Mouse (Mus musculus) lung, embryonic 15.5 days (tissue): ENCODE data around the gene Ccdc154. TPM values are rescaled to one million over a fixed set of nuclear protein-coding genes. Genes with fewer than 3 reads are reported as not detected.

ENCODE experiments used
- ATAC-seq: fragments of 200-750 bp; cut with Nextera tagmentation; 2 replicates; pipeline ENCODE4 v1.8.0; 2017; ENCODE audit warnings: moderate number of reproducible peaks, borderline replicate concordance; ENCODE audit not compliant: low FRiP score, low TSS enrichment; ENCODE audit errors: extremely low read depth
- H3K27ac ChIP-seq: fragments of 300-500 bp; sonication (generic); 2 replicates; pipeline ENCODE4 v1.5.1; 2015; ENCODE audit warnings: moderate library complexity, mild to moderate bottlenecking, inconsistent platforms
- H3K27me3 ChIP-seq: fragments of 300-500 bp; sonication (generic); 2 replicates; pipeline ENCODE4 v1.6.1; 2015; ENCODE audit warnings: inconsistent platforms
- H3K36me3 ChIP-seq: fragments of 300-500 bp; sonication (generic); 2 replicates; pipeline ENCODE4 v1.6.1; 2015; ENCODE audit warnings: inconsistent platforms
- H3K4me1 ChIP-seq: fragments of 300-500 bp; sonication (generic); 2 replicates; pipeline ENCODE4 v1.6.1; 2015; ENCODE audit warnings: inconsistent platforms
- H3K4me2 ChIP-seq: fragments of 300-500 bp; sonication (generic); 2 replicates; pipeline ENCODE4 v1.6.1; 2015; ENCODE audit warnings: inconsistent platforms, mild to moderate bottlenecking, moderate library complexity
- H3K4me3 ChIP-seq: fragments of 300-500 bp; sonication (generic); 2 replicates; pipeline ENCODE4 v1.5.1; 2015; ENCODE audit warnings: mild to moderate bottlenecking, inconsistent platforms
- H3K9ac ChIP-seq: fragments of 300-500 bp; sonication (generic); 2 replicates; pipeline ENCODE4 v1.6.1; 2015; ENCODE audit warnings: inconsistent platforms
- H3K9me3 ChIP-seq: fragments of 300-500 bp; sonication (generic); 2 replicates; pipeline ENCODE4 v1.6.1; 2016; ENCODE audit warnings: inconsistent platforms
- WGBS: fragments of 180-500 bp; shearing (Covaris S2); methylation state at CpG from one replicate; pipeline ENCODE4 v1.1.7; 2015; 5-methylcytosine and 5-hydroxymethylcytosine counted together
- polyA plus RNA-seq: library from polyadenylated mRNA; unstranded; fragments of >200 nt; fragmentation: Nextera tagmentation; extraction: Ambion mirVana; gene quantifications from 2 replicates; pipeline ENCODE4 v1.2.1, GENCODE M21; 2015

Ccdc154 gene
- polyA plus RNA-seq, 1 experiment from 2014 or later = 0.44 TPM

DNA sequence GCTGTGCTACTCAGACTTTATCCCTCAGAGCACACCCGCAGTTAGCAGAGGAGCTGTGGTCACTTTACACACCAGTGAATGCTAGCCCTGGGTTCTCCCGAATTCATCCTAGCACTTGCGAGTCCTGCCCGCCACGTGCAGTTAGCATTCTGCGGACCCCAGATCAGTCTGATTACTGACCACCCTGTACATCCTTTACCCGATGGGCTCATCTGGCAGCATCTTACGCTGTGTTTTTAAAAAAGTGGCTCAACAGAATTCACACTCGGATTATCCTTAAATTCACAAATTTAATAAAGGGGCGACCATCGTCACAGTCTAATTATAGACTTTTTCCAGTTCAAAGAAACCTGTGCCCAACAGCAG lies 25.5 kb downstream of the Ccdc154 start:
- Histone ChIP-seq H3K9ac (peak overlapping the region; percentile 88), H3K36me3 (peaks cover 9% of the 10 kb centered on the region; the same call in 1 of the 2 replicates), H3K27ac (peak overlapping the region; percentile 83), H3K4me2 (peak overlapping the region; percentile 84), H3K4me3 (peak overlapping the region; percentile 95), H3K4me1 (peaks cover 32% of the 10 kb centered on the region), H3K9me3 (no peaks in the 10 kb centered on the region), H3K27me3 (no peaks in the 10 kb centered on the region)
- WGBS = 4% methylated on average over 11 of the region's 11 CpGs
- ATAC-seq = no peak

DNA sequence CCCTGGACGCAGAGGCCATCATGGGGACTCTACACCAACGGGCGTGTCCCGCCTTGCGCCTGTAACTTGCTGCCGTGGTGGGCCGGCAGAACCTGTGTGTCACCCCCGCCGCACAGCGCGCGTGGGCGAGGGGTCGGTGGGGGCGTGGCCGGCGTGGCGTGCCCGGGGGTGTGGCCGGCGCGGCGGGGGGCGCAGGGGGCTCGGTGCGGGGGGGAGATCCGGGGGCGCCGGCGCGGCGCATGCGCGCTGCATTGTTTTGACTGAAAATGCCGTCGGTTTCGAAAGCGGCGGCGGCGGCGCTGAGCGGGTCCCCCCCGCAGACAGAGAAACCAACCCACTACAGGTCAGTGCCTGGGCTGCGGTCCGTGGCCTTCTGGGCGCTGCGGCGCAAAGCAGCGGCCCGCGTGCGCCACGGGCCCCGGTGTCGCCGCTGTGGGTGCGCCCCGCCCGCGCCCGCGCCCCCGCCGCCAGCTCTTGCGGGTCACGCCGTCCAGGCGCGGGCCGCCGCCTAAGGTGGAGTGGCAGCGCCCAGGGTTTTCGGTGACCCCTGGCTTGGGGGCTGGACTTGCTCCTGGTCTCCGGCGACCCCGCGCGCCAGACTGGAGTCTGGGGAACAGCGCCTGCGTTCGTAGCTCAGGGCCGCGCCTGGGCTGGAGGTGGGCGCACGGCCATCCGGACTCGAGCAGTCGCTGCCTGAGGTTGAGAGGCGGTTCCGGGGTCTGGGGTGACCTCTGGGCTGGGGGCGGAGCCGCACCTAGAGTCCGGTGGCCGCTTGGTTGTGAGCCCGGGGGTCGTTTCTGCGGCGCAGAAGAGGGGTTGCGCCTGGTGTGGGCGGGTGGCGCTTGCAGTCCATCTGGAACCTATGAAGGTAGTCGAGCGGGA lies 26.1 kb downstream of the Ccdc154 start, which contains the start of gene Unkl:
TSS of gene Unkl (plus strand) at position 248 of the 882 bp plus-strand sequence.
- Histone ChIP-seq H3K4me1 (peaks cover 30% of the 10 kb centered on the region), H3K27ac (peak within 1 kb of the TSS; percentile 83), H3K4me2 (peak within 1 kb of the TSS; percentile 84), H3K9ac (peak within 1 kb of the TSS; percentile 88), H3K4me3 (peak within 1 kb of the TSS; percentile 95), H3K27me3 (no peaks in the 10 kb centered on the region), H3K9me3 (no peaks in the 10 kb centered on the region), H3K36me3 (peaks cover 9% of the 10 kb centered on the region; the same call in 1 of the 2 replicates)
- ATAC-seq = peak; percentile 44
- under 1% methylated on average over 94 of the region's 104 CpGs for WGBS

DNA sequence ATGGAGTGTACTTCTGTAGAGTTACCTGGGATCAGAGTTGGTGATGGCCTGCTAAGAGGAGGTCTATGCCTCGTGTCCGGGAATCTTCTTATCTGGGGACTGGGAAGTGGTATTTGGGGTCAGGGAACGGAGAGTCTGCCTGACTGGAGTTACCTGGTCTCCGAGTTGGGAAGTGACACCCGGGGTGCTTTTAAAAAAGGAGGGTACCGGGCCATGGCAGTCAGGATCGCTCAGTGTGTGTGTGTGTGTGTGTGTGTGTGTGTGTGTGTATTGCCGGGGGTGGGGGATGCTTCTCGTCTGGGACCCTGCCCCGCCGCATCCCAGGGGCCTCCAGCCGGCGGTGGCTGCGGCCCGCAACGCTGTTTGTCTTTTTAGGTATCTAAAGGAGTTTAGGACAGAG lies 26.8 kb downstream of the Ccdc154 start:
- Histone ChIP-seq H3K27me3 (no peaks in the 10 kb centered on the region), H3K36me3 (peaks cover 12% of the 10 kb centered on the region; the same call in 1 of the 2 replicates), H3K9ac (peak overlapping the region; percentile 88), H3K27ac (no peak overlapping the region), H3K4me2 (peak overlapping the region; percentile 84), H3K9me3 (no peaks in the 10 kb centered on the region), H3K4me1 (peaks cover 25% of the 10 kb centered on the region), H3K4me3 (peak overlapping the region; percentile 95)
- 4% methylated on average over 16 of the region's 16 CpGs for WGBS
- no peak for ATAC-seq

DNA sequence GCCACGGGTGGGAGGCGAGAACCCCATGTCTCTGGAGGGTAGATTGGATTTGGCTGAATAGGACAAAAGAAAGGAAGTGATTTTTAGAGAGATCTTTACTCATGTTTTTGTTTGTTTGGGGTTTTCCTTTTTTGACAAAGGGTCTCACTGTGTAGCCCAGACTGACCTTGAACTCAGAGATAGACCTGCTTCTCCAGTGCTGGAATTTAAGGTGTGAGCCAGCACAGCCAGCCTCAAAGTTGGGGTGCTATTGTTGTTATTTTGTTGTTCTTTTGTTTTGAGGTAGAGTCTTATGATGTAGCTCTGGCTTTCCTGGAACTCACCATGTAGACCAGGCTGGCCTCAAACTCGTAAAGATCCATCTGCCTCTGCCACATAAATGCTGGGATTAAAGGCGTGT lies 40.1 kb downstream of the Ccdc154 start:
- no peak overlapping the region for H3K27ac ChIP-seq
- H3K9me3 ChIP-seq = no peaks in the 10 kb centered on the region
- no peak overlapping the region for H3K4me2 ChIP-seq
- H3K27me3 ChIP-seq = no peaks in the 10 kb centered on the region
- ATAC-seq = no peak
- WGBS = 92% methylated on average over 4 of the region's 4 CpGs
- no peaks in the 10 kb centered on the region for H3K4me1 ChIP-seq
- H3K36me3 ChIP-seq = peaks cover 60% of the 10 kb centered on the region
- H3K9ac ChIP-seq = no peak overlapping the region
- H3K4me3 ChIP-seq = no peak overlapping the region

DNA sequence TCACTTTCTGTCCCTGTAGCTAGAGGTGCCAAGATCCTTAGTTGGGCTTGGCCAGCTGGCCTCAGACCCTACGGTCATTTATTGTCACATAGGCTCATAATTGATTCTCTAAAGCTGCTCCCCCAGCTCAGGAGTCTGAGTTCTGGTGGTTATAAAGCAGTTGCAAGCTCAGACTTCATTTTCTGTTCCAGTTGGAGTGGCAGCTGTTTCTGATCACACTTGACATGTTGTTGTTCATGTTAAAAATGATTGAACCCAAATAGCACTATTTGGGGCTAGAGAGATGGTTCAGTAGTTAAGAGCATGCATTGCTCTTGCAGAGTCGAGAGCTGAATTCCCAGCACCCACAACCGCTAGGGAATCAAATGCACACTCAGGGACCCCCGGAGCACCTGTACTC lies 47.7 kb downstream of the Ccdc154 start:
- WGBS = 90% methylated on average over 4 of the region's 4 CpGs
- no peak overlapping the region for H3K27ac ChIP-seq
- ATAC-seq = no peak

DNA sequence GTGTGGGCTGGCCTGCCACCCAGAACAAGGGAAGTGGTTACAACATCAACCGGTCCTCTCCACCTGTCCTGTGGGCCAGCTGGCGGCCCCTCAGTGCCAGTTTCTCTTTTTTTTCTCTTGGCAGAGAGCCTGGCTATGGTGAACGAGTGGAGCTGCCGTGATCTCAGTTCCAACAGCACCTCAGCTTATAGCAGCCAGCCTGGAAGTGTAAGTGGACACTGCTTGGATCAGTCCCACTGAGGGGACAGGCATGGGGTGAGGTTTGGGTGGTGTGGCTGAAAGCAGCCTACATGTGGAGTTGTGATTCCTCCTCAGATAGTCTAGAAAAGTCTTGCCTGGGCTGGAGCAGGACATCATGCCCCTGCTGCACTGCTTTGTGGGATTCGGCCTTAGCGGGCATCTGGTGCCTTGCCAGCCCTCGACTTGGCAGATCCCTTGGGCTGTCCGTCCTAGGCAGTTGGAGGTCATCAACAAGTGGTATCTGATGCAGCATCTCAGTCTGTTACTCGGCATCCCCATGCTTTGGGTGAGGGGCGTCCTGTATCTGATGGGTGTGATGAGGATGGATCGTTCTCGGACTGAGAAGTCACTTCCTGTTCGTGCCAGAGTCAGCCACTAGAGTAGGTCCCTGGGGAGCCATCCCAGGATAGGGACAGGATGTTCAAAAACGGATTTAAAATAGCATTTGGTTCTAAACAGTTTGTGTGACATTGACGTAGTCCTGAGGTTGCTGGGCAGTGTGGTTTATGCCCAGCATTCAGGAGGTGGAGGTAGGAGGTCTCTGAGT lies 48.6 kb downstream of the Ccdc154 start:
- 77% methylated on average over 15 of the region's 15 CpGs for WGBS
- Histone ChIP-seq H3K4me1 (no peaks in the 10 kb centered on the region), H3K36me3 (peaks cover 85% of the 10 kb centered on the region), H3K4me3 (no peak overlapping the region), H3K9me3 (no peaks in the 10 kb centered on the region), H3K27ac (no peak overlapping the region), H3K9ac (no peak overlapping the region), H3K27me3 (no peaks in the 10 kb centered on the region), H3K4me2 (no peak overlapping the region)
- no peak for ATAC-seq

More for the DNA sequence above, 47.7 kb downstream of the Ccdc154 start:
- Histone ChIP-seq H3K9me3 (no peaks in the 10 kb centered on the region), H3K4me3 (no peak overlapping the region), H3K4me2 (no peak overlapping the region), H3K4me1 (no peaks in the 10 kb centered on the region), H3K36me3 (peaks cover 85% of the 10 kb centered on the region), H3K27me3 (no peaks in the 10 kb centered on the region), H3K9ac (no peak overlapping the region)

DNA sequence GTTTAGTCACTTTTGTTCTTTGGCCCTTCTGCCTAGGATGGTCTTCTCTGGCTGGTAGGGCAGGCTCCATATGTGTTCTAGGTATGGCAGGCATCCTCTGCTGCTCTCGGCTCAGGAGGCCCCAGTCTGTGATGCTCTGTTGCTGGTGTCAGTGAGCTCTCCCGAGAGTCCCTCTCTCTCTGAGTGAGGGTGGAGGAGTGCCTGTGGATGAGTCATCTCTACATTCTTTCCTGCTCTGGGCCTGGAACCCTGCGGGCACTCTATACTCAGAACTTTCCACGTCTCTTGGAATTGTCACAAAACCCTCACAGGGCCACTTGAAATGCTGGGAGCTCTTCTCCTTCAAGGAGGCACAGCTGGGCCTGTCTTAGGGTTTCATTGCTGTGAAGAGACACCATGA lies 49.4 kb downstream of the Ccdc154 start:
- Histone ChIP-seq H3K9ac (no peak overlapping the region), H3K4me2 (no peak overlapping the region), H3K4me3 (no peak overlapping the region), H3K36me3 (peaks cover 87% of the 10 kb centered on the region), H3K27me3 (no peaks in the 10 kb centered on the region), H3K9me3 (no peaks in the 10 kb centered on the region), H3K27ac (no peak overlapping the region), H3K4me1 (no peaks in the 10 kb centered on the region)
- no peak for ATAC-seq
- 77% methylated on average over 4 of the region's 4 CpGs for WGBS

DNA sequence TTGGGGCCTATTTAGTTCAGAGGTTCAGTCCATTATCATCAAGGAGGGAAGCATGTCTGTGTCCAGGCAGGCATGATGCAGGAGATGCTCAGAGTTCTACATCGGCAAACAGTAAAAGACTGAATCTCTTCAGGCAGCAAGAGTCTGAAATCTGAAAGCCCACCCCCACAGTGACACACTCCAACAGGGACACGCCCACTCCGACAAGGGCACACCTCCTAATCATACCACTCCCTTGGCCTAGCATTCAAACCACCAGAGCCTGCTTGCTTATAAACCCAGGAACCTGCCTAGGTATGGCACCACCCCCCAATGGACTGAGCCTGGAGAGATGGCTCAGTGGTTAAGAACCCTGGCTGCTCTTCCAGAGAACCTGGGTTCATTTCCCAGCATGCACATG lies 53.2 kb downstream of the Ccdc154 start:
- H3K4me2 ChIP-seq = no peak overlapping the region
- H3K9ac ChIP-seq = no peak overlapping the region
- H3K4me3 ChIP-seq = no peak overlapping the region
- no peak overlapping the region for H3K27ac ChIP-seq
- no peaks in the 10 kb centered on the region for H3K9me3 ChIP-seq
- ATAC-seq = no peak
- H3K36me3 ChIP-seq = peaks cover 73% of the 10 kb centered on the region
- H3K4me1 ChIP-seq = no peaks in the 10 kb centered on the region
- H3K27me3 ChIP-seq = no peaks in the 10 kb centered on the region
- 79% methylated on average over 3 of the region's 3 CpGs for WGBS

DNA sequence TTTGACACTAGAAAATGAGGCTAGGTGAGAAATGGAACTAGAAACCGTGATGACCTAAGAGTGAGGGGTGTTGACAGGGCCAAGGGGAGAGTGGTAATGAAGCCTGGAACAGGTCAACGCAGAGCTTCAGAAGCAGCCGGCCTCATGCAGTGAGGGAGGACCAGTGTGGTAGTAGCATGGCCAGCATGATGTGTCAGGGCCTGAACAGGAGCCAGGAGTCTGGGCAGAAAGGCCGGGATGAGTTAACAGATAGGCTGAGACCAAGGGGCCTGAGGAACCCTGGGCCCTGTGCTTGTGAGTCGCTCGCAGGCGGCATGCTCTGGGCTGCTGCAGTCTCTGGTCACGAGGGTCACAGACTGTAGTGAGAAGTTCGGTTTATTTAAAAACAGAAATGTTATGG lies 56.7 kb downstream of the Ccdc154 start:
- Histone ChIP-seq H3K9ac (no peak overlapping the region), H3K36me3 (peaks cover 46% of the 10 kb centered on the region), H3K27me3 (no peaks in the 10 kb centered on the region), H3K4me3 (no peak overlapping the region), H3K4me2 (no peak overlapping the region), H3K4me1 (no peaks in the 10 kb centered on the region; the same call in 1 of the 2 replicates), H3K27ac (no peak overlapping the region), H3K9me3 (no peaks in the 10 kb centered on the region)
- WGBS = 90% methylated on average over 9 of the region's 9 CpGs
- no peak for ATAC-seq

DNA sequence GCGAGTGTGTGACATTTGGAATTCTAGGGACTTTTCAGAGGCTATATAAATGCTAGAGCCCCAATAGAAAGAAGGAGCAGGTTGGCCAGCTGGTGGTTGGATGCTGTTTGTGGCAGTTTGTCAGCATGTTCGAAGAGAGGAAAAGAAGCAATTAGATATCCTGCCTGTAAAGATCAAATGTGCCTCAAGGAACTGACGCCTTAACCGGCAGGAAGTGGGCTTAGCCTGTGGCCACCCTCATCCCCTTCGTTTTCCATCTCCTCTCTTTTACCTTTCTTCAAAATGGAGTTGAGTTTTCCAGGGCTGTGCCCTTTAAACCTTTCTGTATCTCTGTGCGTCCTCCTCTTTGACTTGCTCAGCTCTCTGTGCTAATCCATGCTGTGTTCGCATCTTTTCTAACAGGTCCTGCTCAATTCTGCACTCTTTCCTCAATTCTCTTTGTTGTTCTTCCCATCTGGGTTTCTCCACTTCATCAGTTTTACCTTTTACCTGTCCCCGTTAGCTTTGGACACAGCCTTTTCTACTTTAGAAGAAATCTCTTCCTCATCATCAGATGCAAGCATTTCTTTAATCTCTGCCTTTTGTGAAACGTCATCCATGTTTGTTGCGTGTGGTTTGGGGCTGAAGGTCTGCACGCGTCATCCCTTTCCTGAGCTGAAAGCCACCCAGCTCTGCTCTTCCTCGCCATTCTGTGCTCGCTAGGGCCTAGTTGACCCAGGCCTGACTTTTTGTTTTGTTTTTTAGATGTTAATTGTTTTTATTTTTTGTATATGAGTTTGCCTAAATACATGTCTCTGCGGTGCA lies 57.4 kb downstream of the Ccdc154 start:
- no peaks in the 10 kb centered on the region; the same call in 1 of the 2 replicates for H3K4me1 ChIP-seq
- H3K9ac ChIP-seq = no peak overlapping the region
- 91% methylated on average over 15 of the region's 15 CpGs for WGBS
- no peaks in the 10 kb centered on the region for H3K9me3 ChIP-seq
- ATAC-seq = no peak
- peaks cover 39% of the 10 kb centered on the region for H3K36me3 ChIP-seq
- no peak overlapping the region for H3K27ac ChIP-seq
- H3K4me3 ChIP-seq = no peak overlapping the region
- H3K27me3 ChIP-seq = no peaks in the 10 kb centered on the region
- H3K4me2 ChIP-seq = no peak overlapping the region

DNA sequence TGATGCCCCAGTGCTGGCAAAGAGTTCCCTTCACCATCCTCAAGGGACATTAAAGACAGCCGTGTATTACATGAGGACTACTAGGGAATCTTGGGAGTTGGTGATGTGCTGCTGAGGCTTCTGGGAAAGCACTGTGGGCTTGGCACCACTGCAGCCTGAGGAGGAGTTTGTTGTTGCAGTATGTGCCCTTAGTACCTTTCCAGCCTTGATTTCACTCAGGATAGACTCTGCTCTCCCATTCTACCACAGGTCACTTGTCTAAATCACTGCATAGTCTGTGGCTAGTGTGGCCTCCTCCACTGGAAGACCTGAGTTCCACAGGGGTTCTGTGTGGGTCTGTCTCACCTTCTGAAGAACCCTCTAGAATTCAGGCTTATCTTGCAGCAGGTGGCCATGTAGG lies 58.5 kb downstream of the Ccdc154 start:
- Histone ChIP-seq H3K4me3 (no peak overlapping the region), H3K4me2 (no peak overlapping the region), H3K4me1 (no peaks in the 10 kb centered on the region; the same call in 1 of the 2 replicates), H3K27ac (no peak overlapping the region), H3K9me3 (no peaks in the 10 kb centered on the region), H3K36me3 (peaks cover 29% of the 10 kb centered on the region), H3K27me3 (no peaks in the 10 kb centered on the region), H3K9ac (no peak overlapping the region)
- ATAC-seq = no peak
- 78% methylated on average over 1 of the region's 1 CpGs for WGBS
